ENCODE assay signal across 17 mouse cellular contexts in genomic region chr10:19167101-19167500, GRCm38 (mm10).
DNase-seq lines count a peak whose midpoint lies in the region; ATAC-seq and TF ChIP-seq lines count a peak whose summit lies in the region.
"Had no signal": no experiment of that assay in that cellular context is flagged by ENCODE, and none has a peak within 500 bp of the region (broad histone marks: within the 10 kb centered on the region; RNA-seq: fewer than 3 reads in every experiment).

No protein-coding gene starts in this region.

- no peak for TF ChIP-seq EP300 in heart, postnatal 0 days (IDR thresholded peaks at IDR 0.05; ENCODE audit: low read depth)

- no peaks in the 10 kb centered on the region for H3K9me3 ChIP-seq in heart, postnatal 0 days (replicated peaks; ENCODE audit: control insufficient read depth, low read length)
- no peaks in the 10 kb centered on the region for H3K9me3 ChIP-seq in midbrain, embryonic 10.5 days (replicated peaks)
- H3K9me3 ChIP-seq in midbrain, embryonic 14.5 days (ENCODE audit: control insufficient read depth, low read length), result no peaks in the 10 kb centered on the region
- H3K9me3 ChIP-seq in embryonic facial prominence, embryonic 15.5 days (replicated peaks), result no peaks in the 10 kb centered on the region
- no peaks in the 10 kb centered on the region for H3K9me3 ChIP-seq in hindbrain, embryonic 14.5 days (ENCODE audit: control insufficient read depth, low read length)
- no peaks in the 10 kb centered on the region for H3K9me3 ChIP-seq in kidney, embryonic 14.5 days (ENCODE audit: control insufficient read depth, low read length)
- H3K9me3 ChIP-seq: forebrain, embryonic 15.5 days; intestine, embryonic 15.5 days; limb, embryonic 13.5 days; stomach, embryonic 15.5 days had no signal

- H3K27me3 ChIP-seq in heart, postnatal 0 days (ENCODE audit: control insufficient read depth, insufficient read depth, low read length), result no peaks in the 10 kb centered on the region
- no peaks in the 10 kb centered on the region for H3K27me3 ChIP-seq in midbrain, embryonic 10.5 days (ENCODE audit: low read depth, poor library complexity, severe bottlenecking)
- no peaks in the 10 kb centered on the region for H3K27me3 ChIP-seq in midbrain, embryonic 14.5 days (ENCODE audit: control insufficient read depth, insufficient read depth, low read length)
- no peaks in the 10 kb centered on the region for H3K27me3 ChIP-seq in embryonic facial prominence, embryonic 15.5 days
- H3K27me3 ChIP-seq in hindbrain, embryonic 14.5 days (ENCODE audit: control insufficient read depth, insufficient read depth, low read length), result no peaks in the 10 kb centered on the region
- H3K27me3 ChIP-seq in kidney, embryonic 14.5 days (ENCODE audit: control insufficient read depth, insufficient read depth, low read length), result no peaks in the 10 kb centered on the region
- H3K27me3 ChIP-seq: forebrain, embryonic 15.5 days; intestine, embryonic 15.5 days; limb, embryonic 13.5 days; Patski; stomach, embryonic 15.5 days had no signal

- WGBS in heart, postnatal 0 days, result 64% methylated on average over 7 of the region's 7 CpGs
- 84% methylated on average over 7 of the region's 7 CpGs for WGBS in midbrain, embryonic 10.5 days
- WGBS in midbrain, embryonic 14.5 days, result 67% methylated on average over 7 of the region's 7 CpGs
- WGBS in embryonic facial prominence, embryonic 15.5 days, result 77% methylated on average over 7 of the region's 7 CpGs
- 62% methylated on average over 7 of the region's 7 CpGs for WGBS in hindbrain, embryonic 14.5 days
- WGBS in kidney, embryonic 14.5 days, result 86% methylated on average over 7 of the region's 7 CpGs

- no peak for TF ChIP-seq CTCF in heart, postnatal 0 days (IDR thresholded peaks at IDR 0.05; ENCODE audit: low read depth)

- peak overlapping the region; percentile 44; the same call in 1 of the 2 replicates for H3K4me2 ChIP-seq in heart, postnatal 0 days (ENCODE audit: low read depth, low read length)
- H3K4me2 ChIP-seq in midbrain, embryonic 14.5 days (ENCODE audit: low read length), result no peak overlapping the region
- H3K4me2 ChIP-seq in embryonic facial prominence, embryonic 15.5 days (replicated peaks), result no peak overlapping the region
- 0 out of 2 replicates have a peak overlapping the region, but pooled peaks have one; percentile 7 for H3K4me2 ChIP-seq in hindbrain, embryonic 14.5 days (replicated peaks)
- H3K4me2 ChIP-seq in kidney, embryonic 14.5 days (replicated peaks; ENCODE audit: low read depth, low read length), result no peak overlapping the region
- H3K4me2 ChIP-seq: forebrain, embryonic 15.5 days; intestine, embryonic 15.5 days had no signal

- no peak for ATAC-seq in heart, postnatal 0 days (ENCODE audit: insufficient read depth, low read depth)
- ATAC-seq in midbrain, embryonic 14.5 days (ENCODE audit: low FRiP score, low TSS enrichment), result no peak
- ATAC-seq in embryonic facial prominence, embryonic 15.5 days (ENCODE audit: insufficient number of reproducible peaks, low FRiP score, low TSS enrichment, low read depth), result no peak
- ATAC-seq in hindbrain, embryonic 14.5 days (ENCODE audit: low FRiP score), result no peak
- ATAC-seq in kidney, embryonic 14.5 days (ENCODE audit: low FRiP score, low TSS enrichment), result no peak
- ATAC-seq: forebrain, embryonic 15.5 days had no signal

- no peak overlapping the region for H3K9ac ChIP-seq in heart, postnatal 0 days (replicated peaks; ENCODE audit: low read depth, low read length)
- H3K9ac ChIP-seq in midbrain, embryonic 14.5 days (replicated peaks; ENCODE audit: low read length), result no peak overlapping the region
- H3K9ac ChIP-seq in embryonic facial prominence, embryonic 15.5 days, result no peak overlapping the region
- no peak overlapping the region for H3K9ac ChIP-seq in hindbrain, embryonic 14.5 days
- no peak overlapping the region for H3K9ac ChIP-seq in kidney, embryonic 14.5 days (ENCODE audit: low read depth, low read length)
- H3K9ac ChIP-seq: forebrain, embryonic 15.5 days; intestine, embryonic 15.5 days; limb, embryonic 13.5 days; stomach, embryonic 15.5 days had no signal

- H3K4me3 ChIP-seq in heart, postnatal 0 days (ENCODE audit: low read depth, low read length), result no peak overlapping the region
- no peak overlapping the region for H3K4me3 ChIP-seq in midbrain, embryonic 10.5 days
- no peak overlapping the region for H3K4me3 ChIP-seq in midbrain, embryonic 14.5 days (replicated peaks; ENCODE audit: low read depth, low read length)
- no peak overlapping the region for H3K4me3 ChIP-seq in embryonic facial prominence, embryonic 15.5 days (replicated peaks)
- no peak overlapping the region for H3K4me3 ChIP-seq in hindbrain, embryonic 14.5 days (replicated peaks; ENCODE audit: low read length)
- no peak overlapping the region for H3K4me3 ChIP-seq in kidney, embryonic 14.5 days (ENCODE audit: low read length)
- H3K4me3 ChIP-seq: forebrain, embryonic 15.5 days; intestine, embryonic 15.5 days; limb, embryonic 13.5 days; stomach, embryonic 15.5 days had no signal

- H3K27ac ChIP-seq in heart, postnatal 0 days (ENCODE audit: low read depth), result 0 out of 2 replicates have a peak overlapping the region, but pooled peaks have one; percentile 66
- peak overlapping the region; percentile 55 for H3K27ac ChIP-seq in midbrain, embryonic 10.5 days (replicated peaks)
- no peak overlapping the region for H3K27ac ChIP-seq in midbrain, embryonic 14.5 days (replicated peaks; ENCODE audit: low read depth, low read length)
- peak overlapping the region; percentile 18; the same call in 1 of the 2 replicates for H3K27ac ChIP-seq in embryonic facial prominence, embryonic 15.5 days (replicated peaks)
- H3K27ac ChIP-seq in hindbrain, embryonic 14.5 days, result no peak overlapping the region
- no peak overlapping the region for H3K27ac ChIP-seq in kidney, embryonic 14.5 days (ENCODE audit: low read depth, low read length)
- H3K27ac ChIP-seq: forebrain, embryonic 15.5 days; intestine, embryonic 15.5 days had no signal

- intact Hi-C loops in heart, postnatal 25 days (cut with DNase I), result no loop called here

- DNase-seq in heart, postnatal 0 days (ENCODE audit: low spot score), result no peak
- no peak for DNase-seq in heart, postnatal 25 days (ENCODE audit: low spot score)
- no peak for DNase-seq in midbrain, embryonic 10.5 days (ENCODE audit: low spot score)
- no peak for DNase-seq in midbrain, embryonic 14.5 days
- no peak for DNase-seq in hindbrain, embryonic 14.5 days (ENCODE audit: low spot score)
- no peak for DNase-seq in urinary bladder, adult 2 months (ENCODE audit: low spot score)
- DNase-seq: cerebellum, adult 9-10 months; gastrocnemius, postnatal 10 days; layer of hippocampus, postnatal 36 days; right cerebral cortex, postnatal 4 days had no signal

- peaks cover 15% of the 10 kb centered on the region for H3K4me1 ChIP-seq in heart, postnatal 0 days (ENCODE audit: control insufficient read depth, insufficient read depth)
- H3K4me1 ChIP-seq in midbrain, embryonic 10.5 days, result peaks cover 18% of the 10 kb centered on the region
- H3K4me1 ChIP-seq in midbrain, embryonic 14.5 days (ENCODE audit: control insufficient read depth, insufficient read depth, low read length), result no peaks in the 10 kb centered on the region; the same call in 1 of the 2 replicates
- H3K4me1 ChIP-seq in embryonic facial prominence, embryonic 15.5 days, result peaks cover 10% of the 10 kb centered on the region
- no peaks in the 10 kb centered on the region for H3K4me1 ChIP-seq in hindbrain, embryonic 14.5 days (replicated peaks; ENCODE audit: control insufficient read depth, insufficient read depth, low read length)
- no peaks in the 10 kb centered on the region for H3K4me1 ChIP-seq in kidney, embryonic 14.5 days (ENCODE audit: control insufficient read depth, insufficient read depth, low read length)
- H3K4me1 ChIP-seq: forebrain, embryonic 15.5 days; intestine, embryonic 15.5 days; stomach, embryonic 15.5 days had no signal

- H3K36me3 ChIP-seq in heart, postnatal 0 days (replicated peaks; ENCODE audit: control insufficient read depth, insufficient read depth, low read length), result no peaks in the 10 kb centered on the region
- no peaks in the 10 kb centered on the region for H3K36me3 ChIP-seq in midbrain, embryonic 10.5 days
- no peaks in the 10 kb centered on the region for H3K36me3 ChIP-seq in midbrain, embryonic 14.5 days (ENCODE audit: control insufficient read depth, insufficient read depth, low read length)
- no peaks in the 10 kb centered on the region for H3K36me3 ChIP-seq in embryonic facial prominence, embryonic 15.5 days
- no peaks in the 10 kb centered on the region for H3K36me3 ChIP-seq in hindbrain, embryonic 14.5 days (replicated peaks; ENCODE audit: control insufficient read depth, insufficient read depth)
- H3K36me3 ChIP-seq in kidney, embryonic 14.5 days (ENCODE audit: control insufficient read depth, insufficient read depth, low read length), result no peaks in the 10 kb centered on the region
- H3K36me3 ChIP-seq: forebrain, embryonic 15.5 days; intestine, embryonic 15.5 days; limb, embryonic 13.5 days; stomach, embryonic 15.5 days had no signal

Comparison
In these comparisons a context has a peak if more than half of its experiments do, and no peak if none do; other contexts are left out.
1. H3K27ac ChIP-seq: peak in heart, postnatal 0 days (single experiment), midbrain, embryonic 10.5 days (single experiment) and embryonic facial prominence, embryonic 15.5 days (single experiment); none in midbrain, embryonic 14.5 days (single experiment), hindbrain, embryonic 14.5 days (single experiment) and kidney, embryonic 14.5 days (single experiment).
2. H3K4me2 ChIP-seq: peak in heart, postnatal 0 days (single experiment) and hindbrain, embryonic 14.5 days (single experiment); none in midbrain, embryonic 14.5 days (single experiment), embryonic facial prominence, embryonic 15.5 days (single experiment) and kidney, embryonic 14.5 days (single experiment).